Mouse (Mus musculus) heart, embryonic 13.5 days (tissue): ENCODE measurements around the gene Ntpcr. TPM values are rescaled to one million over a fixed set of nuclear protein-coding genes. Genes with fewer than 3 reads are reported as not detected.

ENCODE experiments used
- ATAC-seq: fragments of 200-750 bp; cut with Nextera tagmentation; 2 replicates; pipeline ENCODE4 v1.8.0; 2017; ENCODE audit warnings: moderate TSS enrichment; ENCODE audit not compliant: insufficient number of reproducible peaks, low FRiP score, low TSS enrichment; ENCODE audit errors: extremely low read depth
- H3K27ac ChIP-seq: fragments of 300-500 bp; sonication (generic); replicated peaks from 2 replicates; pipeline ENCODE4 v1.5.1; 2015; ENCODE audit warnings: moderate library complexity, mild to moderate bottlenecking, inconsistent platforms
- H3K27me3 ChIP-seq: fragments of 300-500 bp; sonication (generic); replicated peaks from 2 replicates; pipeline ENCODE4 v1.6.1; 2015; ENCODE audit warnings: mild to moderate bottlenecking, inconsistent platforms
- H3K36me3 ChIP-seq: fragments of 300-500 bp; sonication (generic); 2 replicates; pipeline ENCODE4 v1.6.1; 2015; ENCODE audit warnings: mild to moderate bottlenecking, inconsistent platforms
- H3K4me1 ChIP-seq: fragments of 300-500 bp; sonication (generic); 2 replicates; pipeline ENCODE4 v1.6.1; 2015; ENCODE audit warnings: inconsistent platforms
- H3K4me2 ChIP-seq: fragments of 300-500 bp; sonication (generic); 2 replicates; pipeline ENCODE4 v1.6.1; 2015; ENCODE audit warnings: inconsistent platforms, mild to moderate bottlenecking, moderate library complexity
- H3K4me3 ChIP-seq: fragments of 300-500 bp; sonication (generic); 2 replicates; pipeline ENCODE4 v1.5.1; 2015; ENCODE audit warnings: moderate library complexity, mild to moderate bottlenecking, inconsistent platforms
- H3K9ac ChIP-seq: fragments of 300-500 bp; sonication (generic); 2 replicates; pipeline ENCODE4 v1.6.1; 2015; ENCODE audit warnings: inconsistent platforms, mild to moderate bottlenecking, moderate library complexity
- H3K9me3 ChIP-seq: fragments of 300-500 bp; sonication (generic); 2 replicates; pipeline ENCODE4 v1.6.1; 2016; ENCODE audit warnings: inconsistent platforms
- WGBS: fragments of 180-500 bp; shearing (Covaris S2); methylation state at CpG from one replicate; pipeline ENCODE4 v1.1.7; 2015; ENCODE audit warnings: mixed read lengths; 5-methylcytosine and 5-hydroxymethylcytosine counted together
- polyA plus RNA-seq: library from polyadenylated mRNA; unstranded; fragments of >200 nt; fragmentation: Nextera tagmentation; extraction: Ambion mirVana; gene quantifications from 2 replicates; pipeline ENCODE4 v1.2.1, GENCODE M21; 2015

The Ntpcr gene
- polyA plus RNA-seq, 1 experiment from 2014 or later, result 25.7 TPM

DNA sequence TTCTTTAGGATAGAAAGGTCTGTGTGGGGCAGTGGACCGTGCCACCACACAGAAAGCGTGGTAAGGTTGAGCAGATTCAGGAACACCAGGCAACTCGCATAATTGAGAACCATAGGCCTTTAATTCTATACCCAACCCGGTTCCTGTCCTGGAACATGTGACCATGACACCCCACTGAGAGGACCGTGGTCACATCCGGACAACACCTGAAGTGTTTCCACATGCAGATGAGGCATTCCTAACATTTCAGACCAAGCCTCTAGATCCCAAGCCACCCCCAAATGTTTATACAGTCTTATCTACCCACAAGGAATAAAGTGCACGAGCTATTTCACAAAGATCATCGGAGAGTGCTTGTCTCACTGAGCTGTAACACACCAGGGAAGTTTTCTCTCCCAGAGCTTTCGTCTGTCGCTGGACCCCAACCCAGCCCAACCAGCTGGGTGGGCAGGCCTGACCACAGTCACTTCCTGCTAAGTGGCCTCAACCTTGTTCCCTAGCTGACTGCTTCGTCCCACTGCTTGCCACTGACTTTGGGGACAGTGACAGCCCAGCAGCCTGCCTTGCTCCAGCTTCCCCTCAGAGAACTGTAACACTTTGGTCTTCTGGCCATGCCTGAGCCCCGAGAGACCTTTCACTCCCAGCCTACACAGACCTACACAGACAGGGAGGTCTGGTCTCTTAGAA is 47.9 kb downstream of the Ntpcr start:
- 42% methylated on average over 12 of the region's 12 CpGs for WGBS
- no peaks in the 10 kb centered on the region for H3K36me3 ChIP-seq
- ATAC-seq, result no peak
- no peak overlapping the region for H3K4me3 ChIP-seq
- no peak overlapping the region for H3K9ac ChIP-seq
- no peak overlapping the region for H3K27ac ChIP-seq
- H3K27me3 ChIP-seq, result no peaks in the 10 kb centered on the region
- H3K4me2 ChIP-seq, result no peak overlapping the region
- no peaks in the 10 kb centered on the region for H3K9me3 ChIP-seq
- H3K4me1 ChIP-seq, result peaks cover 8% of the 10 kb centered on the region; the same call in 1 of the 2 replicates

DNA sequence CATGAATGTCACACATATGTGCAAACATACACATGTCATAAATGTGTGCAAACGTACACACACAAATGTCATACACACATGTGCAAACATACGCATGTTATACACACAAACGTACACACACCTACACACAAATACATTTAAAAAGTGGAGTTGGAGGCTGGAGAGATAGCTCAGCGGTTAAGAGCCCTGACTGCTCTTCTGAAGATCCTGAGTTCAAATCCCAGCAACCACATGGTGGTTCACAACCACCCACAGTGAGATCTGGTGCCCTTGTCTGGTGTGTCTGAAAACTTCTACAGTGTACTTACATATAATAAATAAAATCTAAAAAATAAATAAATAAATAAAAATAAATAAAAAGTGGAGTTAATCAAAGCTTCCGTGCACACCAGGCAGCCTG is 49.2 kb downstream of the Ntpcr start:
- Histone ChIP-seq H3K4me1 (peaks cover 8% of the 10 kb centered on the region; the same call in 1 of the 2 replicates), H3K9ac (no peak overlapping the region), H3K36me3 (no peaks in the 10 kb centered on the region), H3K4me3 (no peak overlapping the region), H3K9me3 (no peaks in the 10 kb centered on the region), H3K27me3 (no peaks in the 10 kb centered on the region), H3K4me2 (no peak overlapping the region), H3K27ac (no peak overlapping the region)
- no peak for ATAC-seq
- 85% methylated on average over 5 of the region's 5 CpGs for WGBS

DNA sequence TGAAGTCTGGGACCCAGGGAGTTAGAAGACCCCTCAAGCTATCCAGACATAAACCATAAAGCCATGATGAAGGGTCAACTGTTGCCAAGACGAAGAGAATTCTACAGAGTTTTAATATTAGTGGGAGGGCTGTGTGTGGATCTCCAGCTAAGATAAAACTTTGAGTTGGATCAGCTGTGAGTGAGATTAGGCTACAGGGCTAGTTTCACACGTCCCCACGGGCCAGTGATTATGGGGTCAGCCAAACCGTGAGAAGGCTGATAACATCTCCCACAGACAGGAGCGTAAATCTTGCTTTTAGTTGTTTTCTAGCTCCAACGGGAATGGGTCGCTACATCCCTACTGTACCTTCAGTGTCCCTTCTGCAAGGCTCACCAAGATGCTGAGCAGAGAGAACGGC is 49.9 kb downstream of the Ntpcr start:
- no peak for ATAC-seq
- H3K27me3 ChIP-seq, result no peaks in the 10 kb centered on the region
- H3K4me3 ChIP-seq, result no peak overlapping the region
- H3K27ac ChIP-seq, result no peak overlapping the region
- WGBS, result 50% methylated on average over 8 of the region's 8 CpGs
- no peaks in the 10 kb centered on the region for H3K9me3 ChIP-seq
- H3K4me1 ChIP-seq, result peaks cover 8% of the 10 kb centered on the region; the same call in 1 of the 2 replicates
- no peak overlapping the region for H3K4me2 ChIP-seq
- no peaks in the 10 kb centered on the region for H3K36me3 ChIP-seq
- no peak overlapping the region for H3K9ac ChIP-seq

DNA sequence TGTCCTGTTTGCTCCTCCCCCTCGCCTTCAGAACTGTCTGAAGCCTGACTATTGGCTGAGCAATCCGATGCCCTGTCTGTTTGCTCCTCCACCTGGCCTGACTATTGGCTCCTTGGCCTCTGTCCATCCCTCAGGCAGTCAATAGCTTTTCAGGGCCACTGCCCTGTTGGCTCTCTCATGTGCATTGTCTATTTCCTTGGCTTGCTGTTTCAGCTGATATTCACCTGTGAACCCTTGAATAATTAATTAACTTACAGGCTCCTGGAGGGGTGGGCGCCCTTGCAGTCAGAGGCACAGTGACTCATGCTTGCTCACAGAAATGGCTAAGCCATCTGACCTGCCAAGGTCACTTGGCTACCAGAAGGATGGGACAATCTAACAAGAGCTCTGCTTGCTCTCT is 52.4 kb downstream of the Ntpcr start:
- 58% methylated on average over 3 of the region's 3 CpGs for WGBS

DNA sequence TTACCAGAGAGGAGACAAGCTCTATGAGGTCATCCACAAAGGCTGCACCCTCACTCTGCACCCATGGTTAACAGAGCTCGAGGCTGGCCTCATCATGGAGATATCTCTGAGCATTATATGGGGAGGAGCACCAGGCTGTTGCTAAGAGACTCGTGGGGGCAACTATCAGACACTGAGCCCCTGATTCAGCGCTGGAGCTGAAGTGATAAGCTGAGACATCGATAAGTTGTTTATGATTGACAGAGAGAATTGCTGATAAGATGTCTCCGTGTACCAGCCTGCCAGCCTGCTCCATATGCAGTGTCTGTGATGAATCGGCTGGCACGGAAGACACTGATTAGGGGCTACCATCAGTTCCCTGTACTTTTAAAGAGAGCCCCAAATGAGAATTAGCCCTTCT is 57.1 kb downstream of the Ntpcr start:
- Histone ChIP-seq H3K9ac (no peak overlapping the region), H3K4me1 (peaks cover 9% of the 10 kb centered on the region), H3K4me3 (no peak overlapping the region), H3K36me3 (no peaks in the 10 kb centered on the region), H3K27me3 (no peaks in the 10 kb centered on the region), H3K27ac (no peak overlapping the region), H3K4me2 (no peak overlapping the region), H3K9me3 (no peaks in the 10 kb centered on the region)
- ATAC-seq, result no peak
- 26% methylated on average over 7 of the region's 7 CpGs for WGBS

More for the DNA sequence above, 52.4 kb downstream of the Ntpcr start:
- no peak overlapping the region for H3K27ac ChIP-seq
- no peaks in the 10 kb centered on the region for H3K27me3 ChIP-seq
- no peaks in the 10 kb centered on the region for H3K9me3 ChIP-seq
- peaks cover 8% of the 10 kb centered on the region; the same call in 1 of the 2 replicates for H3K4me1 ChIP-seq
- no peaks in the 10 kb centered on the region for H3K36me3 ChIP-seq
- no peak overlapping the region for H3K9ac ChIP-seq
- H3K4me3 ChIP-seq, result no peak overlapping the region
- H3K4me2 ChIP-seq, result no peak overlapping the region
- ATAC-seq, result no peak

DNA sequence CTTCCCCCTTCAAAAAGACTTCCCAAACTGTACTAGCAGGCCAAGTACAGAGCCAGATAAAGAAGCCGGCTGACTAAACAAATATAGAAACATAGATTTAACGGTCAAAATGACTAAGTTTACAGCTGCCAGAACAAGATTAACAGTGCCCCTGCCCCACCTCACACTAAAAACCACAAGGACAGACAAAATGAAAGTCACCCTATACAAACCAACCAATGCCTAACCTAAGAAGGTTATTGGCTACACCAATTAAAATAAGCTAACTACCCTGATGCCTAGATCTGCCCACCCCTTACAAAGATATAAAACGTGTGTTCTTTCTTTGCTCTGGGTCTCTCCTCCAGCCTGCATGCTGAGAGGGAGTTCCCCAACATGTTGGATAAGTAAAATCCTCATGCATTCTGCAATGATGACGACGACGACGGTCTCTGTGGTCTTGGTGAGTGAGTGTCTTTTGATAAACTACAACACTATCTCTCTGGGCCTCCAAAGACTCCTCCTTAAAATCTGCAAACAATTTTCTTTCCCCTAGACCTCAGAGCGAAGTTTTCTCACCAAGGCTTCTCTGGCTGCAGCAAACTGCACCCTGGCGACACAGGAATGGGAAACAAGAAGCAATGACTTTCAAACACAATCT is 63.2 kb downstream of the Ntpcr start:
- WGBS, result 42% methylated on average over 9 of the region's 9 CpGs
- no peaks in the 10 kb centered on the region for H3K36me3 ChIP-seq
- no peak overlapping the region for H3K4me3 ChIP-seq
- 0 out of 2 replicates have a peak overlapping the region, but pooled peaks have one; percentile 9 for H3K27ac ChIP-seq
- H3K9ac ChIP-seq, result no peak overlapping the region
- peaks cover 30% of the 10 kb centered on the region for H3K4me1 ChIP-seq
- ATAC-seq, result no peak
- H3K4me2 ChIP-seq, result no peak overlapping the region
- H3K27me3 ChIP-seq, result no peaks in the 10 kb centered on the region
- H3K9me3 ChIP-seq, result no peaks in the 10 kb centered on the region

DNA sequence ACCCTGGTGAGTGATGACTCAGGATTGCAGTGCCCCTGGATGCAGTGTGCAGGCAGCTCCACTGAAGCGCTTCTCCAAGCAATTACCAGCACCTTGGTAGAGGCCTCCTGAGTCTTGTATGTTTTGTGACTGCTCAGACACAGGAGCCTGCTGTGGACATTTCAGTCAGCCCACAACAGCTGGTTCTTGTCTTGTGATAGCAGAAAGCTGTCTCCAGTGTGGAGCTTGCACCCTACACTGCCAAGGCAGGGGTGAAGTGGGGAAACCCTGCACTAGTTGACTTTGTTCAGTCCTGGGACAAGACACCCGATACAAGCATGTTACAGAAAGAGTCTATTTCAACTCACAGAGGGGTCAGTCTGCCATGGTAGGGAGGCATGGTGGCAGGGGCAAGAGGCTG is 65.6 kb downstream of the Ntpcr start:
- no peak overlapping the region for H3K27ac ChIP-seq
- no peak overlapping the region for H3K9ac ChIP-seq
- ATAC-seq, result no peak
- H3K9me3 ChIP-seq, result no peaks in the 10 kb centered on the region
- 40% methylated on average over 2 of the region's 2 CpGs for WGBS
- no peak overlapping the region for H3K4me3 ChIP-seq
- no peaks in the 10 kb centered on the region for H3K36me3 ChIP-seq
- H3K4me1 ChIP-seq, result peaks cover 30% of the 10 kb centered on the region
- no peak overlapping the region for H3K4me2 ChIP-seq
- no peaks in the 10 kb centered on the region for H3K27me3 ChIP-seq

DNA sequence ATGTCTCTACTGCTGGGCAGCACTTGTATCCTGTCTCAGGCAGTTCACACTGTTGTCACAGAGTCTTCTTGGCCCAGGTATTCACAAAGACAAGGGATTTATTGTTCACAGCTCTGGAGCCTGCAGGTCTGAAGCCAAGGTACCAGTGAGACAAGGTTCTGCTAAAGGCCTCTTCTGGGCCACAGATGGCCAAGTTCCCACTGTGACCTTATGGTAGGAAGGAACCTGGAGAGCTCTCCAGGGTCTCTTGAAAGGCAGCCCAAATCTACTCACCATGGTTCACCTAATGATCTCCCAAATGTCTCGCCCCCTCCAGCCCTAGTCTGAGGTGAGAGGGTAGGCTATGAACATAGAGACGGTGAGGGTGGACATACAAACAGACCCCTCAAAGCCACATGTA is 67.2 kb downstream of the Ntpcr start:
- H3K27ac ChIP-seq, result no peak overlapping the region
- no peak for ATAC-seq
- no peak overlapping the region for H3K9ac ChIP-seq
- no peak overlapping the region for H3K4me3 ChIP-seq
- H3K36me3 ChIP-seq, result no peaks in the 10 kb centered on the region
- H3K27me3 ChIP-seq, result no peaks in the 10 kb centered on the region
- H3K9me3 ChIP-seq, result no peaks in the 10 kb centered on the region
- H3K4me1 ChIP-seq, result peaks cover 23% of the 10 kb centered on the region
- H3K4me2 ChIP-seq, result no peak overlapping the region
- 84% methylated on average over 2 of the region's 2 CpGs for WGBS

Other genes starting within 250 kb of the Ntpcr start
- 19.7 and 20.2 TPM in 2 replicates for gene Sipa1l2, start 160.2 kb upstream of the Ntpcr start, polyA plus RNA-seq
- gene Map10, start 60.1 kb upstream of the Ntpcr start, polyA plus RNA-seq, result 4.9 and 5.9 TPM in 2 replicates
- gene Pcnx2, start 168.4 kb downstream of the Ntpcr start, polyA plus RNA-seq, result 0.07 and 0.08 TPM in 2 replicates
- gene Map3k21, start 180.5 kb downstream of the Ntpcr start, polyA plus RNA-seq, result 0.23 and 0.28 TPM in 2 replicates